Mouse (Mus musculus): ENCODE results near the gene Fasn. TPM values are rescaled to one million over a fixed set of nuclear protein-coding genes. Genes with fewer than 3 reads are reported as not detected.

Fasn gene
- polyA plus RNA-seq, 1 experiment from 2014 or later: 124 TPM

DNA sequence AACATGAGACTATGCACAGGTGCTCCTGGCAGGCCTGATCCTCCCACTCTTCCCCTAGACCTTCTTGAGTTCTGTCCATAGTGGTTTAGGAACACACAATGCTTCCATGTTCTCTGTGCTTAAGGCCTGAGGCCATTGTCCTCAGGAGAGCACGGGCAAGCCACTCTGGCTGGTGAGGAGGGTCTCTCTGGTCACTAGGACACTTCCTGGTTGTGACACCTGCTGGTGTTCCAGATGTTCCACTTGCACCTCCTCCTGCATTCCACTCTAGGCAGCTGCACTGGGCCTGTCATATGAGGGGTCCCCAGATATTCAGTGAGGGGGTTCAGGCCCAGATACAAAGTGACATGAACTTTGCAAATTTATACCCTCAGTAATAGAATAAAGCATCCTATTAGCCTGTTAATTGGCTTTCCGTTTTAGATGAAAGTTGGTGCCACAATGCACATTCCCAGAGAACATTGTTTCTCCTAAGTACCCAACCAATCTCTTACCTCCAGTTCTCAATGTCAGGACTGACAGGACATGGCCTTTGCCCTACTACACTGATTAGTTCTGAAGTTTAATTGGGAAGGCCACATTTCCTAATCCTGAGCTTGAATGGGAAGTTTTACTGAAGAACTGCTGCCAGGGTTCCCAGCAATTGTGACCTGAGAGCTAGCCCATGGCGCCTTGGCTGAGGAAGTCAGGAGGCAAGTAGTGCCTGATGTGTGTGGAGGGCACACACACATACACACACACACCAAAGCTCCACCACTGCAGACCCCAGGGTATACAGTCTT, 7.5 kb upstream of the Fasn start:
- ATAC-seq (ENCODE audit: low FRiP score, low TSS enrichment): no peak
- WGBS: 91% methylated on average over 3 of the region's 3 CpGs
- H3K27me3 ChIP-seq (ENCODE audit: control insufficient read depth, insufficient read depth, low read length): no peaks in the 10 kb centered on the region

DNA sequence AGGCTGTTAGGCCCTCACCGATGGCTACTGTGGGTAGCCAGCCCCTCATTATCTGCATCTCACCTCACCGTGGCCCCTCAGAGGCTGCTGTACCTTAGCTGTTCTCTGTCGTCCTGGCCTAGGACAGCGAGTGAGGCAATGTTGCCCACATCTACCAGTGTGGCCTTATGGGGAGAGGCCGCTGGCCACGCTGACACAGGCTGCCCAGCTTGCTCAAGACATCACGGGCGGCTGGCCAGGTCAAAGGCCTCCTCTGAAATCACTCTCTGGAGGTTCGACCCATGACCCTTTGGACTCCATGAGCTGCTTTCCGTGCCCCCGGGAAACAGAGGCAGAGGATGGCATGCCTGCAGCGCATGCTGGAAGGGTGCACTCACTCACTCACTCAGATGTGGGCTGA, 6.3 kb upstream of the Fasn start:
- Histone ChIP-seq H3K4me3 (replicated peaks; ENCODE audit: low read depth, low read length) (no peak overlapping the region), H3K27me3 (ENCODE audit: control insufficient read depth, insufficient read depth, low read length) (no peaks in the 10 kb centered on the region), H3K9ac (replicated peaks; ENCODE audit: low read length) (no peak overlapping the region), H3K9me3 (ENCODE audit: control insufficient read depth, low read length) (no peaks in the 10 kb centered on the region), H3K27ac (replicated peaks; ENCODE audit: low read depth, low read length) (no peak overlapping the region), H3K36me3 (ENCODE audit: control insufficient read depth, insufficient read depth, low read length) (no peaks in the 10 kb centered on the region), H3K4me2 (ENCODE audit: low read length) (no peak overlapping the region), H3K4me1 (ENCODE audit: control insufficient read depth, insufficient read depth, low read length) (peaks cover 13% of the 10 kb centered on the region)
- ATAC-seq (ENCODE audit: low FRiP score, low TSS enrichment): no peak
- WGBS: 86% methylated on average over 12 of the region's 12 CpGs
- DNase-seq: no peak

More for the DNA sequence above, 7.5 kb upstream of the Fasn start:
- Histone ChIP-seq H3K4me3 (replicated peaks; ENCODE audit: low read depth, low read length) (no peak overlapping the region), H3K9me3 (ENCODE audit: control insufficient read depth, low read length) (no peaks in the 10 kb centered on the region), H3K4me1 (ENCODE audit: control insufficient read depth, insufficient read depth, low read length) (peaks cover 9% of the 10 kb centered on the region), H3K36me3 (ENCODE audit: control insufficient read depth, insufficient read depth, low read length) (no peaks in the 10 kb centered on the region), H3K9ac (replicated peaks; ENCODE audit: low read length) (no peak overlapping the region), H3K4me2 (ENCODE audit: low read length) (no peak overlapping the region), H3K27ac (replicated peaks; ENCODE audit: low read depth, low read length) (no peak overlapping the region)
- no peak for DNase-seq

GRCm38 (mm10) chr11:120829757-120830532, 5.6 kb upstream of the Fasn start:
- H3K4me2 ChIP-seq (ENCODE audit: low read length): no peak overlapping the region
- H3K4me3 ChIP-seq (replicated peaks; ENCODE audit: low read depth, low read length): no peak overlapping the region
- ATAC-seq (ENCODE audit: low FRiP score, low TSS enrichment) (no peak), DNase-seq (no peak)
- WGBS: 88% methylated on average over 10 of the region's 10 CpGs
- H3K9ac ChIP-seq (replicated peaks; ENCODE audit: low read length): no peak overlapping the region
- H3K4me1 ChIP-seq (ENCODE audit: control insufficient read depth, insufficient read depth, low read length): peaks cover 21% of the 10 kb centered on the region
- H3K36me3 ChIP-seq (ENCODE audit: control insufficient read depth, insufficient read depth, low read length): no peaks in the 10 kb centered on the region
- no peak overlapping the region for H3K27ac ChIP-seq (replicated peaks; ENCODE audit: low read depth, low read length)
- H3K27me3 ChIP-seq (ENCODE audit: control insufficient read depth, insufficient read depth, low read length): no peaks in the 10 kb centered on the region
- H3K9me3 ChIP-seq (ENCODE audit: control insufficient read depth, low read length): no peaks in the 10 kb centered on the region

DNA sequence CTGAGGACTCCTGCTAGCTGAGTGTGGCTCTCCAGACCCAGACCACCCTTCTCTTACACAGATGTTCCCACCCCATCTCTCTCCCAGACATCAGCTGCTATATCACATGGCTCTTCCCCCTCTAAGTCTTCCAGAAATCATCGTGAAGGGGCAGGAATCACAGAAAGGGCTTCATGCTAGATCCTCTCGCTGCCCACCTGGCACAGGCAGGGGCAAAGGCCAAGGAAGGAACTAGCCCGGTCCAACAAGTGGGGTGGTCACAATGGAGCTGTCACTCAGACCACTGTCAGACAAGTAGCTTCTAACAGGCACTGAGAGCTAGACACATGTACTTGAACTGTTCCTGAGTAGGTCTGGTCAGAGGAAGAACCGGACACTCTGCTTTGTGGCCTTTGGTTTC, 4.1 kb upstream of the Fasn start:
- no peak overlapping the region for H3K9ac ChIP-seq (replicated peaks; ENCODE audit: low read length)
- no peaks in the 10 kb centered on the region for H3K36me3 ChIP-seq (ENCODE audit: control insufficient read depth, insufficient read depth, low read length)
- DNase-seq (no peak), ATAC-seq (ENCODE audit: low FRiP score, low TSS enrichment) (no peak)
- H3K27me3 ChIP-seq (ENCODE audit: control insufficient read depth, insufficient read depth, low read length): no peaks in the 10 kb centered on the region
- no peaks in the 10 kb centered on the region for H3K9me3 ChIP-seq (ENCODE audit: control insufficient read depth, low read length)
- H3K27ac ChIP-seq (replicated peaks; ENCODE audit: low read depth, low read length): no peak overlapping the region
- H3K4me3 ChIP-seq (replicated peaks; ENCODE audit: low read depth, low read length): no peak overlapping the region
- peaks cover 13% of the 10 kb centered on the region for H3K4me1 ChIP-seq (ENCODE audit: control insufficient read depth, insufficient read depth, low read length)
- 70% methylated on average over 4 of the region's 4 CpGs for WGBS
- H3K4me2 ChIP-seq (ENCODE audit: low read length): no peak overlapping the region

DNA sequence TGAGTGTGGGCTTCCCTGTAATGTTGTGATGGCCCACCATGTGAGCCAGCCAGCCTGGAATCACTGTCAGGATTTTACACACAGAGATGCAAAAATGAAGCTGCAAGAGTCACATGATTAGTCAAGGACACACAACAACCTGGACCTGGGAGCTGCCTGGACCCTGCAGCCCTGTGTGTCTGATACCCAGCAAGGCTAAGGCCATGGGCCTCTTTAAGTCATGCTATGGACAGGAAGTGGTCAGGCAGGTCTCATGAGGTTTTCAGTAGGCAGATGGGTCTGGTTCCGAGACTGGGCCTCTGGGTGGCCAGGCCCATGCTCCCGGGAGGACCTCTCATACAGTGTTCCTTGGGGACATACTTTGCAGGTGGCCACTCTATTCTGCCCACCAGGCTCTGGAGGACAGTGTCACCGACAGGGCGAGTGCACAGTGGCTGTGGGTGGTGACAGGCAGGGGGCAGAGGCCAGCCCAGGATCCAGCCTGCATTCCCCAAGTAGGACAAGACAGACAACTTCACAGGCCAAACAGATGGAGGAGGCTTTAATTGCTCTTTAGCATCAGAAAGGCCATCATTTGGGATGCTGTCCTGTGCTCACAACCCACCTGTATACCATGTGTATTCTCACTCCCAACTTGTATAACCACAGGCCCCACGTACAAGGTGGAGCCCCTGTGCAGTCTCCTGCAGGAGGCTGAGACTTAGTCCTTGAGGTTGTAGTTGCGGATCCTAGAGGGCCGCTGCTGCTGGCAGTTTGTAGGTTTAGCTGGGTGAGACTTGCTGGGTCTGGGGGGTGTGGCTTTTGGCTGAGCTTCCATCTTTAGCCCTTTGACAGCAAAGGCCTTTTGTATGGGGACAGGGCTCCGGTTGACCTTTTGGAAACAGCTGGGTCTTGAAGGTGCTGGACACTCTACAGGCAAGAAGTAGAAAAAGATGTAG, 1.9 kb upstream of the Fasn start:
- Histone ChIP-seq H3K36me3 (ENCODE audit: control insufficient read depth, insufficient read depth, low read length) (peaks cover 8% of the 10 kb centered on the region), H3K27me3 (ENCODE audit: control insufficient read depth, insufficient read depth, low read length) (no peaks in the 10 kb centered on the region), H3K27ac (replicated peaks; ENCODE audit: low read depth, low read length) (peak overlapping the region; percentile 100), H3K9ac (replicated peaks; ENCODE audit: low read length) (peak overlapping the region; percentile 21; the same call in 1 of the 2 replicates), H3K4me1 (ENCODE audit: control insufficient read depth, insufficient read depth, low read length) (peaks cover 32% of the 10 kb centered on the region), H3K4me3 (replicated peaks; ENCODE audit: low read depth, low read length) (no peak overlapping the region), H3K4me2 (ENCODE audit: low read length) (no peak overlapping the region), H3K9me3 (ENCODE audit: control insufficient read depth, low read length) (no peaks in the 10 kb centered on the region)
- WGBS: 81% methylated on average over 8 of the region's 8 CpGs
- ATAC-seq (ENCODE audit: low FRiP score, low TSS enrichment) (no peak), DNase-seq (no peak)

GRCm38 (mm10) chr11:120825289-120825863, 1.0 kb upstream of the Fasn start:
- no peaks in the 10 kb centered on the region for H3K9me3 ChIP-seq (ENCODE audit: control insufficient read depth, low read length)
- no peaks in the 10 kb centered on the region for H3K27me3 ChIP-seq (ENCODE audit: control insufficient read depth, insufficient read depth, low read length)
- DNase-seq (no peak), ATAC-seq (ENCODE audit: low FRiP score, low TSS enrichment) (no peak)
- peak overlapping the region; percentile 91 for H3K9ac ChIP-seq (replicated peaks; ENCODE audit: low read length)
- peak overlapping the region; percentile 88 for H3K4me3 ChIP-seq (replicated peaks; ENCODE audit: low read depth, low read length)
- peak overlapping the region; percentile 100 for H3K27ac ChIP-seq (replicated peaks; ENCODE audit: low read depth, low read length)
- 38% methylated on average over 4 of the region's 4 CpGs for WGBS
- peaks cover 36% of the 10 kb centered on the region for H3K4me1 ChIP-seq (ENCODE audit: control insufficient read depth, insufficient read depth, low read length)
- peak overlapping the region; percentile 99 for H3K4me2 ChIP-seq (ENCODE audit: low read length)
- H3K36me3 ChIP-seq (ENCODE audit: control insufficient read depth, insufficient read depth, low read length): peaks cover 17% of the 10 kb centered on the region

GRCm38 (mm10) chr11:120824787-120825288, 491 bp upstream of the Fasn start:
- peak overlapping the region; percentile 88 for H3K4me3 ChIP-seq (replicated peaks; ENCODE audit: low read depth, low read length)
- H3K9ac ChIP-seq (replicated peaks; ENCODE audit: low read length): peak overlapping the region; percentile 91
- DNase-seq: no peak
- peaks cover 36% of the 10 kb centered on the region for H3K4me1 ChIP-seq (ENCODE audit: control insufficient read depth, insufficient read depth, low read length)
- WGBS: under 1% methylated on average over 21 of the region's 21 CpGs
- H3K4me2 ChIP-seq (ENCODE audit: low read length): peak overlapping the region; percentile 99
- H3K27me3 ChIP-seq (ENCODE audit: control insufficient read depth, insufficient read depth, low read length): no peaks in the 10 kb centered on the region
- H3K36me3 ChIP-seq (ENCODE audit: control insufficient read depth, insufficient read depth, low read length): peaks cover 22% of the 10 kb centered on the region
- ATAC-seq (ENCODE audit: low FRiP score, low TSS enrichment): peak; percentile 13
- no peaks in the 10 kb centered on the region for H3K9me3 ChIP-seq (ENCODE audit: control insufficient read depth, low read length)
- H3K27ac ChIP-seq (replicated peaks; ENCODE audit: low read depth, low read length): peak overlapping the region; percentile 100

DNA sequence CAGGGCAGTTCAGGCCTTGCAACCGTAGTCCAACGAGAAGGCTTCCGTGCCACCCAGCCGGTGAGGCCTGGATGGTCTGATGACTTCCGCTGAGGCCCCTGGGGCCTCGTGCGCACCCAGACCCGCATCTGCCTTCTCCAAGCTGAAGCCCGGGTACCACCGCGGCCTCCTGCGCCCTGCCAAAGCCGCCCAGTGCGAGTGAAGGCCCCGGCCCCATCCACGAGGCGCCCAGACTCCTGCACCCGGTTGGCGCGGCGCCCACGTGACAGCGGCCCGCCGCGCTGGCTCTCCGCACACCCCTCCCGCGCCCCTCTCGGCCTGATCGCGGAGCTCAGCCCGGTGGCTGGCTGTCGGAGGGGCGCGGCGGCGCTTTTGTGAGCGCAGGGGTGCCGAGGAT, 798 bp downstream of the Fasn start:
- H3K36me3 ChIP-seq (ENCODE audit: control insufficient read depth, insufficient read depth, low read length): peaks cover 35% of the 10 kb centered on the region
- peak overlapping the region; percentile 100 for H3K27ac ChIP-seq (replicated peaks; ENCODE audit: low read depth, low read length)
- no peaks in the 10 kb centered on the region for H3K27me3 ChIP-seq (ENCODE audit: control insufficient read depth, insufficient read depth, low read length)
- H3K4me3 ChIP-seq (replicated peaks; ENCODE audit: low read depth, low read length): peak overlapping the region; percentile 88
- under 1% methylated on average over 39 of the region's 40 CpGs for WGBS
- H3K4me2 ChIP-seq (ENCODE audit: low read length): peak overlapping the region; percentile 99
- DNase-seq: peak; percentile 86
- no peaks in the 10 kb centered on the region for H3K9me3 ChIP-seq (ENCODE audit: control insufficient read depth, low read length)
- H3K9ac ChIP-seq (replicated peaks; ENCODE audit: low read length): peak overlapping the region; percentile 91
- ATAC-seq (ENCODE audit: low FRiP score, low TSS enrichment): peak; percentile 35
- H3K4me1 ChIP-seq (ENCODE audit: control insufficient read depth, insufficient read depth, low read length): peaks cover 36% of the 10 kb centered on the region
